Mouse (Mus musculus) liver, adult 2 months (tissue): ENCODE results near the gene Ston1.

Experiments used
- CTCF ChIP-seq: fragments of 200-500 bp; IDR thresholded peaks from 2 replicates; pipeline ENCODE4 v1.5.1; 2011; ENCODE audit warnings: low read depth, low read length, control low read depth
- POLR2A ChIP-seq: fragments of 200-500 bp; IDR thresholded peaks from 2 replicates; pipeline ENCODE4 v1.6.1; 2011; ENCODE audit warnings: low read length, control low read depth; ENCODE audit not compliant: insufficient read depth; ENCODE audit errors: extremely low read depth

- no peak for TF ChIP-seq POLR2A
- no peak for TF ChIP-seq CTCF
Measured at GRCm38 (mm10) chr17:88703112-88703511, 105.6 kb downstream of the Ston1 start.
